Mouse (Mus musculus) heart, postnatal 14 days (tissue): ENCODE measurements around the gene Hmgb1. TPM values are rescaled to one million over a fixed set of nuclear protein-coding genes. Genes with fewer than 3 reads are reported as not detected.
A peak's percentile ranks its signal among the peaks of the same experiment; 100 is the strongest.

Source experiments
- DNase-seq, 2 experiments: peaks; one replicate each; pipeline ENCODE4 v3.0.0; 2021 to 2022
- intact Hi-C: fragments of 180-260 bp; cut with DNase I; formaldehyde crosslinking; loops from one replicate; pipeline ENCODE4 v1.15.1; 2025
- total RNA-seq, 2 experiments: library from RNA; stranded (reverse); gene quantifications; 2 replicates each; pipeline ENCODE4 v1.2.3; 2021

Hmgb1 gene
- total RNA-seq, 2 experiments from 2014 or later, result 119 to 130 TPM

- intact Hi-C loops, result no loop called here
- no peak for DNase-seq
These were observed 139.2 kb downstream of the Hmgb1 start for GRCm38 (mm10) chr5:149045054-149045453.

GRCm38 (mm10) chr5:149044067-149044466 is 140.2 kb downstream of the Hmgb1 start:
- intact Hi-C loops, result loop anchor here (5.0 kb wide), 1 partner anchor 92 kb away; no protein-coding TSS in a partner anchor
- DNase-seq, result no peak

- DNase-seq, result no peak
- intact Hi-C loops, result loop anchor here (5.0 kb wide), 1 partner anchor 91 kb away; no protein-coding TSS in a partner anchor
These were observed 141.0 kb downstream of the Hmgb1 start for GRCm38 (mm10) chr5:149043240-149043639.

GRCm38 (mm10) chr5:149039825-149040224 is 144.5 kb downstream of the Hmgb1 start:
- no peak for DNase-seq
- intact Hi-C loops, result loop anchor here (5.0 kb wide), 1 partner anchor 88 kb away; no protein-coding TSS in a partner anchor

- peak; percentile 54 to 73 for DNase-seq
- intact Hi-C loops, result no loop called here
These were observed 146.6 kb downstream of the Hmgb1 start for GRCm38 (mm10) chr5:149037729-149038128.

- no peak for DNase-seq
- intact Hi-C loops, result no loop called here
These were observed 147.4 kb downstream of the Hmgb1 start for GRCm38 (mm10) chr5:149036920-149037319.

GRCm38 (mm10) chr5:149032438-149032837 is 151.9 kb downstream of the Hmgb1 start:
- intact Hi-C loops, result loop anchor here (5.0 kb wide), 1 partner anchor 35 kb away; the partner anchor contains the start of gene Gm42791
- no peak for DNase-seq

- intact Hi-C loops, result loop anchor here (5.0 kb wide), 1 partner anchor 34 kb away; the partner anchor contains the start of gene Gm42791
These were observed 153.0 kb downstream of the Hmgb1 start for GRCm38 (mm10) chr5:149031199-149031750.

GRCm38 (mm10) chr5:149030103-149030502 is 154.2 kb downstream of the Hmgb1 start:
- DNase-seq, result no peak
- intact Hi-C loops, result loop anchor here (5.0 kb wide), 1 partner anchor 33 kb away; the partner anchor contains the start of gene Gm42791

More at GRCm38 (mm10) chr5:149031199-149031750, 153.0 kb downstream of the Hmgb1 start:
- DNase-seq, result peak; percentile 70 to 77

GRCm38 (mm10) chr5:149028394-149028793 is 155.9 kb downstream of the Hmgb1 start:
- DNase-seq, result no peak
- intact Hi-C loops, result no loop called here

- DNase-seq, result no peak
- intact Hi-C loops, result no loop called here
These were observed 156.9 kb downstream of the Hmgb1 start for GRCm38 (mm10) chr5:149027389-149027788.

GRCm38 (mm10) chr5:149021120-149021519 is 163.2 kb downstream of the Hmgb1 start:
- no peak for DNase-seq
- intact Hi-C loops, result no loop called here

GRCm38 (mm10) chr5:149020681-149021062 is 163.6 kb downstream of the Hmgb1 start:
- no peak for DNase-seq
- intact Hi-C loops, result no loop called here

- intact Hi-C loops, result no loop called here
- no peak for DNase-seq
These were observed 164.1 kb downstream of the Hmgb1 start for GRCm38 (mm10) chr5:149020059-149020680.

GRCm38 (mm10) chr5:149017666-149018415 is 166.4 kb downstream of the Hmgb1 start:
- no peak for DNase-seq
- intact Hi-C loops, result no loop called here

- DNase-seq, result no peak
These were observed 167.1 kb downstream of the Hmgb1 start for GRCm38 (mm10) chr5:149017181-149017580.

GRCm38 (mm10) chr5:149016261-149016660 is 168.0 kb downstream of the Hmgb1 start:
- intact Hi-C loops, result no loop called here
- no peak for DNase-seq

More at GRCm38 (mm10) chr5:149017181-149017580, 167.1 kb downstream of the Hmgb1 start:
- intact Hi-C loops, result no loop called here

GRCm38 (mm10) chr5:149015335-149016201 is 168.7 kb downstream of the Hmgb1 start:
- no peak for DNase-seq
- intact Hi-C loops, result no loop called here

GRCm38 (mm10) chr5:149014600-149015268 is 169.6 kb downstream of the Hmgb1 start:
- intact Hi-C loops, result no loop called here
- DNase-seq, result no peak
